Mouse (Mus musculus) B cell, adult 67 days (primary cell): Measurements from ENCODE around the gene Phpt1. TPM values are rescaled to one million over a fixed set of nuclear protein-coding genes. Genes with fewer than 3 reads are reported as not detected.

ENCODE experiments used
- total RNA-seq, 2 experiments: library from RNA; stranded (reverse); gene quantifications; 4 replicates each; pipeline ENCODE4 v1.2.4; 2023

The Phpt1 gene
- total RNA-seq: 10 to 100 TPM; 18.3 to 19.3 TPM

DNA sequence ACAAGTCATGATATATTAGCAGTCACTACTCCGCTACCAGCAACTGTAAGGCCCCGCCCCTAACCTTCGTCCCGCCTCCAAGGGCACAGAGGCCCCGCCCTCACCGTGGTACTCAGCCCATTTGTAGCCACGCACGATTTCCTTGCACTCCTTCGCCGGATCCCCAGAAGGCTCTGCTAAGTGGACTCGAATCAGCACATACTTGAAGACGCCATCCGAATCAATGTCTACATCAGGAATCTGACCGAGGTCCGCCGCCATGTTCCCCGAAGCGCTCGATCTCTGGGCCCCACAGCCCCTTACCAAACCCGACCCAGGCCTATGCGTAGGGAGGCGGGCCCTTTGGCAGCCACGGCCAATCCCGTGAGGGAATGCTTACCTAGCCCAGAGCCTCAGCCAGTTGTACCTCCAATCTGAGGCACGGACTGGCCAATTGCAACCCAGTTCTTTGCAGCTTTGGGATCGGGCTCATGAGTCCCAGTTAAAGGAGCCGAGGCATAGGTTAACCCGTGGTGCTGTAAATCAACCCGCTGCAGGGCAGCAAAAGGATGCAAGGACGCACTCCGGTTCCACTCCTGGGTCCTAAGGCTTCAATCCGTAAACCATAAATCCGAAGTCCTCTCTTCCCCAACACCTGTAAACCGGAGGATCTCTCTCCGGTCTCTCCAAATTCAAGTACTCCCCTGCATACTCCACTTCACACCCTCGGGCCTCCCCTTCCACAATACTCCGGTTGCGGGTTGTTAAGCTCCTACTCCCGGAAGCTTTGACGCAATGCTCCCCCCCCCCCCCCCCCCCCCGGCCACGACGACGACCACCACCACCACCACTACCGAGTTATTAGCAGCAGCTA, at the start of gene Phpt1, which contains the start of gene Mamdc4:
Phpt1 (minus strand) TSS at position 646 of the 853 bp plus-strand sequence.
Mamdc4 (minus strand) TSS at position 267 of the 853 bp plus-strand sequence.

DNA sequence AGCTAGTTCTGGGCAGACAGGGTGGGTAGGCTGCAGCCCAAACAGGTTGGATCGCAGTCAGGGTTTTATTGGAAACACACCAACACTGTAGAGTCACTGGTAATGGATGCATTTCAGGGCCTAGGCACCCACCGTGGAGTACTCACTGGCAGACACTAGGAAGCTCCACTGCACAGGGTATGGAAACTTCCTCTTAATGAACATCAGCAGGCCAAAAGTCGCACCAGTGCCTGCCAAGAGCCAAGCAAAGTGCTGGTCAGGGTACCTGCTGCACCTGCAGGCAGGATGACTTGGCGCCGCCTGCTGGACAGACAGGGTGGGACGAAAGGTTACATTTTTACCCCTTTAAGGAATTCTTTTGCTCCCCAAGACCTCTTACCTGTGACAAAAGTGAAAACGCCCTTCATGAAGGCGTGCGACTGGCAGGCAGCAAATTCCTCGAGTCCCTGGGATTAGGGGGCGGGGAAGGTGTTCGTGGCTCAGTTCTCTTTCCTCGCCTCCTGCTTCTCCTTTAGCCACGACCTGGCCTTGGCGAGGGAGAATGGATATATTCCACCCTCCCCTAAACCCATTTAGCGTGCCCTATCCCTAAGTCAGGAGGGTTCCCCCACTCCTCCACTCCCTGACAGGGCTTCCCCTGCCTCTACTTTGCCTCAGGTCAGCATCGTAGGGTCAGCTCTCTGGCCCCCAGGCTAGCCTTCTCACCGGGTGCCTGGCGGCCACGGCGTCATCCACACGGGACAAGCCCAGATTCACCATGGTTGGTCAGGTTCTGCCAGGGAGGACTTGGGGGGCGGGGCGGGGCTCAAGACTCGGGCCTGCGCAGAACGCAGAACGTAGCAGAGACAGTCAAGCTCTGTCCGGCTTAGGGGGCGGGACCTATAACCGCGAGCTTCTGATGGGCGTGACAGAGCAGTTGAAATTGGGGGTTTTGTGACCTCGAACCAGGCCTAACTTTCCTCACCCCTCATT, 46.5 kb upstream of the Phpt1 start, which contains the start of gene Tmem141:
Tmem141 (minus strand) TSS at position 777 of the 972 bp plus-strand sequence.

DNA sequence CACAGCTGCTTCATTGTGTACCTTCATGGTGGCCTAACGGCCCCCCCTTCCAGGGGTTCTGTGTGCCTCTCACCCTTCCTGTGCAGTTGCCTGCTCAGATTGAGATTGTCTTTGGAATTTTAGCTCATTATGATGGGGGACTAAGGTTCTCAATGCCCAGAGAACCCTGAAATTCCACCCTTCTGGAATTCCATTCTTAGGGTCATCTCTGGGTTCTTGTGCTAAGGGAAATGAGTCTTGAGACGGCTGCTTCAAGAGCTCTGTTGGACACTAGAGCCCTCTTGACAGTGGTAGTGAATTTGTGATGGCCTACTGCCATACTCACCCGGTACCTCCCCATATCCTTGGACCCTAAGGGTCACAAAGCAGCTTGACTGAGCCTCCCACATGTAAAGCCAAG, 42.6 kb upstream of the Phpt1 start, which contains the start of gene Ccdc183:
Ccdc183 (minus strand) TSS at position 101 of the 400 bp plus-strand sequence.

DNA sequence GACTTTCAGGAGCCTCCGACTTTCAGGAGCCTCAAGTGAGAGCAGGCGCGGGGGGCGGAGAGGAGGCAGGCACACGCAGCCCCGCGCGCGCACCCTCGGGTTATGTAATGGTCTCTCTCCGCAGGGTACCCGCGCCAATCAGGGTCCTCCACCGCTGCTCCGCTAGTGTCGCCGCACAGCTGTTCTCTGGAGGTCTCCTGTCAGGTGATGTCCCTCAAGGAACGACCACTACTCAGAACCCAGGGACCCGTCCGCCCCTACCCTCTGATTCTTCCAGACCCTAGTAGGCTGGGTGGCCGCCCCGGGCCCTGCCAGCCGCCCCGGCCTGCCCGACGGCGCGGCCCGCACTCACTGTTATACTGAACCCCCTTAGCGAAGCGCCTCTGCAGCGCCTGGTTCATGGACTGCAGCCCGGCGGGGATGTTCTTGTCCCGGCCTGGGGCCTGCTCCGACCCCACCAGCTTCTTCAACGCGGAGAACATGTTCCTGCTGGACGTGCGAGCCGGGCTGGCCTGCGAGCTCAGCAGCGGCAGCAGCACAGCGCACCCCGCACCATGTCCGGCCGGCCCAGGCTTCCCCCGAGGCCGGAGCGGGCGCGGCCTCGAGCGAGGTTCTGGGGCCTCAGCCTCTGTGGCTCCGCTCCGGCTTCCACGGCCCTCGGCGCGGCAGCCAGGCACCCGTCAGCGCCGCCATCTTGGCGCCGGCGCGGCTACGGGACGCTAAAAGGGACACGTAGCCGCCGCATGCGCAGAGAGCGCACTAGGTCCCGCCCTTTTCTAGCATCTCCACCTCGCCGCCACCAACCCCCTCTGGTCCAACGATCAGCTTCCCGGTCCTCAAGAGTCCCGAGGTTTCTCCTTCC, 33.0 kb upstream of the Phpt1 start, which contains the start of gene Rabl6:
Rabl6 (minus strand) TSS at position 761 of the 862 bp plus-strand sequence.

DNA sequence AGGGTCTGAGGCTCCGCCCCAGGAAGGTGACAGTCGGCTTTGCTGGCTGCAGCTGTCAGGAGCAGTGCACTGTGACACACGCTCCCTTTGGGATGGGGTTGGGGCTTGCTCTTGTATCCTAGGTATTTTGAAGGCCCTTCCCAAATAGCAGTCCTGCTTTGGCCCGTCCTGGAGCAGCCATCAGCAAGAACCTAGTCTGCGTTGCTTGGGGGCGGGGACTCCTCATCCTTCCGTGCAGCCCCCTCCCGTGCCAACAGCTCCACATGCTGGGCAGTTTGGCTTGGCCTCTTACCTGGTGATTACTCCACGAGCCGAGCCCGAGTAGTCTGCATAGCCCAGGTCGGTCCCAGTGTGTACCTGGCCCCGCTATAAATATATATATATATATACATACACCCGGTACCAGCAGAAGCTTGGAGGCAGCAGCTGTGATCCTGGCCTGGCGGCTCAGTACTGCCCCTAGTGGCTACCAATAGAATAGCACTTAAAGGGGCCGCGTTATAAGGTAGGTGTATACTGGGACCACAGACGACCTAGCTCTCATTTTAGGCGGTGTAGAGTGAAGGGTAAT, 6.4 kb upstream of the Phpt1 start, which contains the start of gene Ajm1:
Ajm1 (minus strand) TSS at position 464 of the 571 bp plus-strand sequence.

DNA sequence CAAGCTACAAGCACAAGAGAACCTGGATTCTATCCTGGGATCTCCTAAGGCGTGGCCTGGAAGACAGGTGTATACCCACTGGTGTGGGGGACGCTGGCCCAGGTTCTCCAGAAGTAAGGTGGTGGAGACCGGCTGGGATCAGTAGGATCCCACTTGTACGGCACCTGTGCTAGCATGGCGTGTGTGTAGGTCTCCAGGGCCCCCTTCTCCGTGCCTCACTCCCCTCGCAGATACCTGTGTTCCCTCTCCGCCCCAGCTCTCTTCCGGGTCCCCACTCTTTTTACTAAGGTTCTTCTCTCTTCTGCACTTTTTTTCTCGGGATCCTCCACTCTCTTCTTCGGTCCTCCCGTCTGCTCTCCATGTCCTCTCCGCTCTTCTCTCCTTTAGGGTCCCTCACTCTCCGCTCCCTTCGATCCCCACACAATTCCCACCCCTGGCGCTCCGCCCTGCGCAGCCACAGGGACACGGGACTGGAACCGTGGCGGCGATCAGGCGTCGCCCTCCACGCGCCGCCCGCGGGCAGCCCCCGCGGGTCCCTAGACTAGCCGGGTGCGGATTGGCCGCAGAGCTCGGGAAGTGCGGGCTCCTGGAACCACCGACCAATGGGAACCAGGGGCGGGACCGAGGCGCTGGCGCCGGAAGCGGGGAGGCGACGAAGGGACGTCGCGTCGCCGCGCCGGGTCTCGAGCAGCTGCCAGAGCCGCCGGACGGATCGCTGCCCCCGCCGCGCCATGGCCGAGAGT, 17.6 kb downstream of the Phpt1 start, which contains the start of gene Edf1:
Edf1 (plus strand) TSS at position 627 of the 743 bp plus-strand sequence.

DNA sequence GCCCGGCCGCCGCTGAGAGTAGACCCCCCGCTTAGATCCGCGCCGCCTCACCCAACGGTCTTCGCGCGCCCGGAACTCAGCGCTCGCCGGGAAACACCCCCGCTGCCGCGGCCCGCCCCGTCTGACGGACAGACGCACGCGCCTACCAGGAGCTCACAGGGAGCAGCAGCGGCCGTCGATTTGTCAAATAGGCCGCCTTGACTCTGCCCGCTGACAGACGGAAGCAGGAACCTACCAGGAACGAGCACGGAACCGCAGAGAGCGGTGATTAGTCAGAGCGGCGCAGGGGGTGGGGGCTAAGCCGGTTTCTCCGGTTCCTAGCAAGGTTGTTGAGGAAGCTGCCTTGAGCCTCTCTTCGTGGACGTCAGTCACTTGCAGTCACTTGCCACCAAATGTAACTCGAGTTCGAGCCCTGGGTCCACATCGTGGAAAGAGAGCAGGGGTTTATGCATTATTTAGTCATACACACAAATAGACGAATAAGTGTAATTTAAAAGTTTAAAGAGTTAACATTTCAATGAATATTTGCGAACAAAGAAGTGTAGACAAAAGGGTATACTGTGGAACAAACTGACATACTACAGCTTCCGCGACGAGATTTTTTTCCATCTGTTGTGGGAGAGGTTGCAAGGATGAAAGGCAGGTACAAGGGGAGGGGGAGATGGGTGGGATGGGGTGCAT, 28.1 kb downstream of the Phpt1 start, which contains the start of gene Traf2:
Traf2 (minus strand) TSS at position 130 of the 681 bp plus-strand sequence.

Other genes starting within 250 kb of the Phpt1 start
- 10 to 100 TPM; 49.9 to 52.4 TPM for gene Man1b1, start 242.9 kb downstream of the Phpt1 start, total RNA-seq
- 10 to 100 TPM; 36.0 to 36.9 TPM for gene Dpp7, start 218.9 kb downstream of the Phpt1 start, total RNA-seq
- gene Uap1l1, start 209.5 kb downstream of the Phpt1 start, total RNA-seq: 10 to 100 TPM; 25.0 to 27.0 TPM
- 1 to 10 TPM in 1 of 2 experiments, under 1 TPM in 1; 0.44 to 1.0 TPM for gene Sapcd2, start 202.9 kb downstream of the Phpt1 start, total RNA-seq
- gene Entpd2, start 179.3 kb downstream of the Phpt1 start, total RNA-seq: not detected
- gene Npdc1, start 175.9 kb downstream of the Phpt1 start, total RNA-seq: not detected
- not detected for gene Fut7, start 152.0 kb downstream of the Phpt1 start, total RNA-seq
- gene Abca2, start 146.5 kb downstream of the Phpt1 start, total RNA-seq: 10 to 100 TPM; 48.1 to 52.4 TPM
- not detected for gene Clic3, start 118.4 kb downstream of the Phpt1 start, total RNA-seq
- gene Paxx, start 114.1 kb downstream of the Phpt1 start, total RNA-seq: 10 to 100 TPM; 90.9 to 100.0 TPM
- not detected for gene Ptgds, start 105.2 kb downstream of the Phpt1 start, total RNA-seq
- gene Lcn12, start 81.3 kb downstream of the Phpt1 start, total RNA-seq: not detected
- gene Fbxw5, start 74.5 kb downstream of the Phpt1 start, total RNA-seq: 10 to 100 TPM; 72.0 to 74.1 TPM
- under 1 TPM in 1 of 2 experiments, not detected in 1; 0.93 TPM for gene C8g, start 73.5 kb downstream of the Phpt1 start, total RNA-seq
- 10 to 100 TPM; 59.2 to 66.5 TPM for gene Traf2, start 28.3 kb downstream of the Phpt1 start, total RNA-seq
- 100 to 1,000 TPM; 109 to 136 TPM for gene Edf1, start 17.4 kb downstream of the Phpt1 start, total RNA-seq
- gene Mamdc4, start 379 bp downstream of the Phpt1 start, total RNA-seq: 1 to 10 TPM; 1.2 to 3.0 TPM
- gene Ajm1, start 6.5 kb upstream of the Phpt1 start, total RNA-seq: under 1 TPM in 1 of 2 experiments, not detected in 1; 0.15 TPM
- 100 to 1,000 TPM; 100 to 112 TPM for gene Rabl6, start 33.3 kb upstream of the Phpt1 start, total RNA-seq
- not detected for gene Ccdc183, start 42.5 kb upstream of the Phpt1 start, total RNA-seq
- 1 to 10 TPM in 1 of 2 experiments, not detected in 1; 1.5 TPM for gene Tmem141, start 46.8 kb upstream of the Phpt1 start, total RNA-seq
- 1 to 10 TPM in 1 of 2 experiments, under 1 TPM in 1; 0.68 to 5.9 TPM for gene Fcna, start 52.8 kb upstream of the Phpt1 start, total RNA-seq
- gene Lcn8, start 77.9 kb upstream of the Phpt1 start, total RNA-seq: not detected
- not detected for gene Lcn5, start 82.7 kb upstream of the Phpt1 start, total RNA-seq
- gene Lcn6, start 101.6 kb upstream of the Phpt1 start, total RNA-seq: not detected
- not detected for gene Lcn10, start 107.5 kb upstream of the Phpt1 start, total RNA-seq
- gene Obp2a, start 124.8 kb upstream of the Phpt1 start, total RNA-seq: not detected
- gene Bmyc, start 131.5 kb upstream of the Phpt1 start, total RNA-seq: 10 to 100 TPM; 24.7 to 28.4 TPM
- gene Obp2b, start 161.8 kb upstream of the Phpt1 start, total RNA-seq: not detected
- not detected for gene Lcn3, start 190.3 kb upstream of the Phpt1 start, total RNA-seq
- not detected for gene Lcn11, start 201.8 kb upstream of the Phpt1 start, total RNA-seq
- gene Gm13539, start 207.0 kb upstream of the Phpt1 start, total RNA-seq: not detected
- gene Glt6d1, start 240.6 kb upstream of the Phpt1 start, total RNA-seq: not detected
- not detected for gene Lcn9, start 247.9 kb upstream of the Phpt1 start, total RNA-seq